10 mouse cellular contexts compared by ENCODE assay signal in the genomic region with DNA sequence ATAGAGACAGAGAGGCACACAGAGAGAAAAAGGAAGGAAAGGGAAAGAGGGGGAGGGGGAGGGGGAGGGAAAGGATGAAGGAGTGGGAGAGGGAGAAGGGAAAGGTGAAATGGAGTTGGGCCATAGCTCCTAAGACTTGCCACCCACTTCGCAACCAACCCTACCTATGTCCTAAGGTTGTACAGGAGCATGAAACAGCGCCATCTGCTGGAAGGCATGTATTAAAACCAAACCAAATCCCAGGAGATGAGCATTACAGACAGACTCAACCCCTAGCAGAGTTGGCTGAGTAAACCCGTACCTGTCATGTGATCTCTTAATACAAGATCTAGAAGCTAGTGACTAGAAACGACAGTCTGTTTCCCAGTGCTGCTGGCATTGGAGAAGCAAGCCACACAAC.
A peak's percentile ranks its signal among the peaks of the same experiment; 100 is the strongest.
DNase-seq lines count a peak whose midpoint lies in the region; ATAC-seq and TF ChIP-seq lines count a peak whose summit lies in the region.
"Had no signal": no experiment of that assay in that cellular context is flagged by ENCODE, and none has a peak within 500 bp of the region (broad histone marks: within the 10 kb centered on the region; RNA-seq: fewer than 3 reads in every experiment).

No protein-coding gene starts in this region.

- 29% methylated on average over 4 of the region's 4 CpGs for WGBS in lung, embryonic 14.5 days
- 34% methylated on average over 4 of the region's 4 CpGs for WGBS in hindbrain, embryonic 12.5 days
- WGBS in midbrain, embryonic 11.5 days: 31% methylated on average over 4 of the region's 4 CpGs

- H3K36me3 ChIP-seq in lung, embryonic 14.5 days (ENCODE audit: insufficient read depth): no peaks in the 10 kb centered on the region
- no peaks in the 10 kb centered on the region for H3K36me3 ChIP-seq in hindbrain, embryonic 12.5 days
- H3K36me3 ChIP-seq in midbrain, embryonic 11.5 days (ENCODE audit: control insufficient read depth, insufficient read depth, low read length): no peaks in the 10 kb centered on the region
- H3K36me3 ChIP-seq: heart, embryonic 15.5 days; neural tube, embryonic 12.5 days had no signal

- H3K9me3 ChIP-seq in lung, embryonic 14.5 days (ENCODE audit: low read depth, low read length): no peaks in the 10 kb centered on the region
- H3K9me3 ChIP-seq in hindbrain, embryonic 12.5 days (replicated peaks): no peaks in the 10 kb centered on the region
- H3K9me3 ChIP-seq in midbrain, embryonic 11.5 days (ENCODE audit: control insufficient read depth, low read length): no peaks in the 10 kb centered on the region
- H3K9me3 ChIP-seq: heart, embryonic 15.5 days; neural tube, embryonic 12.5 days had no signal

- no peaks in the 10 kb centered on the region for H3K4me1 ChIP-seq in lung, embryonic 14.5 days (ENCODE audit: insufficient read depth)
- no peaks in the 10 kb centered on the region for H3K4me1 ChIP-seq in hindbrain, embryonic 12.5 days
- H3K4me1 ChIP-seq in midbrain, embryonic 11.5 days (ENCODE audit: control insufficient read depth, insufficient read depth, low read length): no peaks in the 10 kb centered on the region
- H3K4me1 ChIP-seq: heart, embryonic 15.5 days; neural tube, embryonic 12.5 days had no signal

- H3K27me3 ChIP-seq in lung, embryonic 14.5 days (ENCODE audit: insufficient read depth, low read length): no peaks in the 10 kb centered on the region
- H3K27me3 ChIP-seq in hindbrain, embryonic 12.5 days: no peaks in the 10 kb centered on the region
- no peaks in the 10 kb centered on the region for H3K27me3 ChIP-seq in midbrain, embryonic 11.5 days (ENCODE audit: control insufficient read depth, insufficient read depth, low read length)
- H3K27me3 ChIP-seq: heart, embryonic 15.5 days; neural tube, embryonic 12.5 days had no signal

- no peak overlapping the region for H3K4me3 ChIP-seq in lung, embryonic 14.5 days (ENCODE audit: low read depth, low read length)
- H3K4me3 ChIP-seq in hindbrain, embryonic 12.5 days: no peak overlapping the region
- H3K4me3 ChIP-seq in midbrain, embryonic 11.5 days (ENCODE audit: low read depth, low read length): no peak overlapping the region
- H3K4me3 ChIP-seq: heart, embryonic 15.5 days; neural tube, embryonic 12.5 days had no signal

- ATAC-seq in CD4-positive, CD25-positive, alpha-beta regulatory T cell, adult 4 months: no peak
- ATAC-seq in lung, embryonic 14.5 days (ENCODE audit: insufficient read depth): no peak
- 0 out of 2 replicates have a peak, but pooled peaks have one; percentile 22 for ATAC-seq in hindbrain, embryonic 12.5 days (ENCODE audit: low FRiP score)
- ATAC-seq in midbrain, embryonic 11.5 days (ENCODE audit: low FRiP score): peak; percentile 27; the same call in 1 of the 2 replicates

- no peak overlapping the region for H3K4me2 ChIP-seq in lung, embryonic 14.5 days
- H3K4me2 ChIP-seq in hindbrain, embryonic 12.5 days (replicated peaks): no peak overlapping the region
- H3K4me2 ChIP-seq in midbrain, embryonic 11.5 days: no peak overlapping the region
- H3K4me2 ChIP-seq: heart, embryonic 15.5 days; neural tube, embryonic 12.5 days had no signal

- no peak overlapping the region for H3K9ac ChIP-seq in lung, embryonic 14.5 days
- no peak overlapping the region for H3K9ac ChIP-seq in hindbrain, embryonic 12.5 days
- no peak overlapping the region for H3K9ac ChIP-seq in midbrain, embryonic 11.5 days (ENCODE audit: low read length)
- H3K9ac ChIP-seq: heart, embryonic 15.5 days; neural tube, embryonic 12.5 days had no signal

- TF ChIP-seq CTCF in lung, embryonic 14.5 days (IDR thresholded peaks at IDR 0.05; ENCODE audit: low read depth): peak; percentile 58

- H3K27ac ChIP-seq in lung, embryonic 14.5 days (ENCODE audit: low read depth): no peak overlapping the region
- no peak overlapping the region for H3K27ac ChIP-seq in hindbrain, embryonic 12.5 days
- H3K27ac ChIP-seq in midbrain, embryonic 11.5 days (ENCODE audit: low read depth, low read length): no peak overlapping the region
- H3K27ac ChIP-seq: heart, embryonic 15.5 days; neural tube, embryonic 12.5 days had no signal

- peak; percentile 11 for DNase-seq in CD4-positive, CD25-positive, alpha-beta regulatory T cell, adult 2 months (ENCODE audit: low read depth, low spot score)
- peak; percentile 27 for DNase-seq in lung, embryonic 14.5 days
- DNase-seq in lung, postnatal 25 days (ENCODE audit: low spot score): no peak
- DNase-seq in c-Kit-positive CD71-positive TER-119-positive erythroid progenitor cells, embryonic 14.5 days (ENCODE audit: low spot score): peak; percentile 1
- no peak for DNase-seq in midbrain, embryonic 11.5 days (ENCODE audit: low spot score, missing footprints)
- DNase-seq in spleen, postnatal 4 days (ENCODE audit: low spot score in 2 of 2): no peak

Comparison
In these comparisons a context has a peak if more than half of its experiments do, and no peak if none do; other contexts are left out.
1. DNase-seq: peak in CD4-positive, CD25-positive, alpha-beta regulatory T cell, adult 2 months (single experiment), lung, embryonic 14.5 days (single experiment) and c-Kit-positive CD71-positive TER-119-positive erythroid progenitor cells, embryonic 14.5 days (single experiment); none in lung, postnatal 25 days (single experiment), midbrain, embryonic 11.5 days (single experiment) and spleen, postnatal 4 days (0 of 2).
2. ATAC-seq: peak in hindbrain, embryonic 12.5 days (single experiment) and midbrain, embryonic 11.5 days (single experiment); none in CD4-positive, CD25-positive, alpha-beta regulatory T cell, adult 4 months (single experiment) and lung, embryonic 14.5 days (single experiment).